Mouse (Mus musculus): ENCODE data around the gene Prg3. TPM values are rescaled to one million over a fixed set of nuclear protein-coding genes. Genes with fewer than 3 reads are reported as not detected.

Prg3 gene
- total RNA-seq, 2 experiments from 2014 or later, result not detected

GRCm38 (mm10) chr2:84980188-84980587 lies 7.8 kb upstream of the Prg3 start, which contains the start of gene Prg2:
Gene Prg2, plus strand, starts transcription at chr2:84980461.
- no peak for DNase-seq (ENCODE audit: low spot score)

GRCm38 (mm10) chr2:84996376-84996775 lies 8.4 kb downstream of the Prg3 start:
- no peak for DNase-seq (ENCODE audit: low spot score)

- peak; percentile 9 for DNase-seq (ENCODE audit: low spot score)
These were observed 11.6 kb downstream of the Prg3 start for GRCm38 (mm10) chr2:84999486-85000181.

GRCm38 (mm10) chr2:85001497-85001896 lies 13.5 kb downstream of the Prg3 start:
- no peak for DNase-seq (ENCODE audit: low spot score)

GRCm38 (mm10) chr2:85002575-85002974 lies 14.6 kb downstream of the Prg3 start:
- DNase-seq (ENCODE audit: low spot score), result no peak

GRCm38 (mm10) chr2:85004341-85004740 lies 16.3 kb downstream of the Prg3 start:
- DNase-seq (ENCODE audit: low spot score), result no peak

- DNase-seq (ENCODE audit: low spot score), result no peak
These were observed 18.6 kb downstream of the Prg3 start for GRCm38 (mm10) chr2:85006600-85006999.

GRCm38 (mm10) chr2:85007729-85008128 lies 19.7 kb downstream of the Prg3 start:
- DNase-seq (ENCODE audit: low spot score), result peak; percentile 28

GRCm38 (mm10) chr2:85009212-85009611 lies 21.2 kb downstream of the Prg3 start:
- DNase-seq (ENCODE audit: low spot score), result no peak

GRCm38 (mm10) chr2:85011906-85012604 lies 24.0 kb downstream of the Prg3 start:
- peak; percentile 28 for DNase-seq (ENCODE audit: low spot score)

- DNase-seq (ENCODE audit: low spot score), result no peak
These were observed 24.7 kb downstream of the Prg3 start for GRCm38 (mm10) chr2:85012679-85013078.

GRCm38 (mm10) chr2:85013826-85014587 lies 26.0 kb downstream of the Prg3 start:
- no peak for DNase-seq (ENCODE audit: low spot score)

GRCm38 (mm10) chr2:85014588-85014982 lies 26.6 kb downstream of the Prg3 start:
- no peak for DNase-seq (ENCODE audit: low spot score)

- DNase-seq (ENCODE audit: low spot score), result no peak
These were observed 34.0 kb downstream of the Prg3 start for GRCm38 (mm10) chr2:85022043-85022442.

GRCm38 (mm10) chr2:85026178-85026577 lies 38.2 kb downstream of the Prg3 start:
- DNase-seq (ENCODE audit: low spot score), result no peak

- DNase-seq (ENCODE audit: low spot score), result no peak
These were observed 39.3 kb downstream of the Prg3 start for GRCm38 (mm10) chr2:85027281-85027680.

GRCm38 (mm10) chr2:85029897-85030296 lies 41.9 kb downstream of the Prg3 start:
- no peak for DNase-seq (ENCODE audit: low spot score)

- no peak for DNase-seq (ENCODE audit: low spot score)
These were observed 43.0 kb downstream of the Prg3 start for GRCm38 (mm10) chr2:85030989-85031388.

GRCm38 (mm10) chr2:85033121-85033520 lies 45.1 kb downstream of the Prg3 start:
- no peak for DNase-seq (ENCODE audit: low spot score)

- DNase-seq (ENCODE audit: low spot score), result no peak
These were observed 46.2 kb downstream of the Prg3 start for GRCm38 (mm10) chr2:85034169-85034568.

GRCm38 (mm10) chr2:85036507-85037046 lies 48.6 kb downstream of the Prg3 start:
- no peak for DNase-seq (ENCODE audit: low spot score)
